Mouse (Mus musculus) lung, postnatal 14 days (tissue): ENCODE measurements around the gene Rgs6.

Experiments
- DNase-seq: peaks from one replicate; pipeline ENCODE4 v3.0.0; 2021

Rgs6 gene

DNA sequence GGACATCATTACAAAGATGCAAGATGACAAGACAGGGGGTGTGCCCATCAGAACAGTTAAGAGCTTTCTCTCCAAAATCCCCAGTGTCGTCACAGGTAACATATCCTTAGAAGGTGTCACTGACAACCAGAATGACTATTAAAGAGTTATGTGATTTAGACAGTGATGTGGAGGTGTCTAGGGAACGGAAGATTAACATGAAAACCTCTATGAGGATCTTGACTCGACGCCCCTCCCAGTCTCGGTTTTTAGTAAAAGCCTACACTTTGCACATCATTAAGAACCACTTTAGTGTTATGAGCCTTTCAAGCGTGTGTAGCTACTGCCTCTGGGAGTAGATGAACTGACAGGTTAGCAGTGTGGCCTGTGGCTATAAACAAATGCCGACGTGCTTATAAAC is 397.2 kb downstream of the Rgs6 start:
- DNase-seq = no peak

DNA sequence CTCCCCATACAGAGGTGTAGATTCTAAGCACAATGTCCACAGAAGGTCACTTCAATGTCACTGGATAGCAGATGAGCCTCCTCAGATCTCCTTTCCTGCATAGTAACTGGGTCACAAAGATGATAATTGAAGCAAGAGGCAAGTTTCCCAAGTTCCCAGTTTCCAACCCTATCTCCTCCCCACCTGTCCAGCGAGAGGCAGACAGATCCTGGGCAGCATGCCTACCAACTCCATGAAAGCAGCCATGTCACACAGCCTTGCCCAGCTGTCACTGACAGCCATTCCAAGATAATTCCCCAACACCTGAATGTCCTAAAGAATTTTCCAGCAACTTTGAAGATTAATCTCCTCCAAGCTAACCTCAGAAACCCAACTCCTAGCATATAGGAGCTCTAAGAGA is 399.6 kb downstream of the Rgs6 start:
- DNase-seq = no peak

DNA sequence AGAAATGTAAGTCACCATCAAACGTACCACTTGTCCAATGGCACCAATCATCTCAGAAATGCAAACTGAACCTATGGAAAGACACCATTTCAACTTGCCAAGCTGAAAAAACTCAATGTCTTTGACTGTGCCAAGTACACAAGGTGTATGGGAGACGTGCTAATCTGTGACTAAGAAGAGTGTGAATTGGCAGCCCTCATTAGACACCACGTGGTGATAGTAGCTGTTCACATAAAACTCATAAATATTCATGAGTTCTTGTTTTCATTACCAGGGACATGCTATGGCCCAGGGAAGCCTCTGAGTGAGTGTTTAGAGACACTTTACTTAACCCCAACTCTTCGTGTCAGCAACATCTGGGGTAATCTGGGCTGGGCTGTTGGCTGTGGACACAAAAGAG is 405.8 kb downstream of the Rgs6 start:
- no peak for DNase-seq

DNA sequence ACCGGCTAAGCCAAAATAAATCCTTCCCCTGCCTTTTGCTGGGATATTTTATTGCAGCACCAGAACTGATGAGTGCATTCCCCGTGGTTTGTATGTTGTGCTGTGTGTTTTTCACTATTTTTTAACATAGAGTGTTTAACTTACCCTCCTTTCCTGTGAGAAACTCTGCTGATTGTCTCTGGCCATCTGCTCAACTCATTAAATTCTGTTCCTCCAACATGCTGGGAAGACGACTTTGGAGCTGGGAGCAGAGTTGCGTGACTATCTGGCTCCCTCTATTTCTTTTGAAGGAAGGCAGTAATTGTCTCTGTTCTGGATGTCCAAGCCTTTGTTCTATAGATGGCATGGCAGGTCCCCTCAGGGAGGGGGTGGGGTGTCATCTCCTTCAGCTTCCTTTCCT is 408.7 kb downstream of the Rgs6 start:
- DNase-seq = no peak

DNA sequence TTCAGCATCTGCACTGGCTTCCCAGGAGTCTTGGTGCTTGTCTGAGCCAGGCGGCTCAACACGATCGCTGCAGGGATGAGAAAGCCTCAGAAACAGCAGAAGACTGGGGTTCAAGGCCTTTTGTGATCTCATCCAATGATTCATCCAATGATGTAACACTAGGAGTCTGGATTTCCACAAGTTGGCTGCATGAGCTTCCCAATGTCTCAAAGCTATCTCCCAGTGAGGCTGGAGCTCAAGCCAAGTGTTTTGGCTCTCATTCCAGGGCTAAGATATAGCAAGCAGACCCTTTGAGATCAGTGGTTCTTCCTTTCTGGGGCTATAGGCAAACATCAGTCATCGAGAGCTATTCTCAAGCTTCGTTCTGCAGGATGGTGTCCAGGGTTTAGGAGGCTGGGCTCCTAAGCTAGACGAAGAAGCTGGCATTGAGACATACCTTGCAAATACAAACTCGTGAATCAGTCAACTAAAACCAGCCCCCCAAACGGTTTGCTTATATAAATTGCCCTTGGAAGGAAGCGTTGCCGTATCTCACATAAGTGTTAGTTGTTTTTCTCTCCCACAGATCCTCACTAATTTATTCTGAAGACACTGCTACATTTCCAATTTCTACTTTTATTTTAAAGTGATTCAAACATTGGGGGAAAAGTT is 410.7 kb downstream of the Rgs6 start:
- no peak for DNase-seq

DNA sequence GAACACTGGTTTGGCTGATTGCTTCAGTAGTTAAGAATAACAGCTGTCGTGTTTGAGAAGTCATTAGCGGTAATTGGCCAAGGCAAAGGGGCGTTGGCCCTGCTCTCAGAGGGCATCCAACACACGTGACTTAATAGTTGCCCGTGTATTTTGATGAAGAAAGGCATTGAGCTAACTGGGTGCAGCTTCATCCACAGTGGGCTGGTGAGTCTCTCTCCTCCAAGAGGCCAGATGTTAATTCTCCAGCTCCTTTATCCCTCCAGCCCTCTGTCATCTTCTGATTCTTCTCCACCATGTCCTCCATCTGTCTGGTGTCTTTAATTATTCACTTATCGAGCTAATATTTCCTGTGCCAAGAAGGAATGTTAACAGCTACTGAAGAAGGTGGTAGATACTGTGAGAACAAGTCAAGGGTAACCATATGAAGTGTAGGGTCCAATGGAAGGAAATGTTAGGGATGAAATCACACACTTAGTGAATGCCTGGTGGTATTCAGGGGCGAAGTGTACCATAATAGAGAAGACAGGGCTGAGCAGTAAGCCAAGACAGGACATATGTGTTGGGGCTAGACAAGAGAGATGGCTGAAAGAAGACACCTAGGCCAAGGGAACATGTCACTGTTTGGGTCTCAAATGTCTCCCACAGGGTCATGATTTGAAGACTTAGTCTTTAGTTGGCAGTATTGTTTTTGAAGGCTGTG is 411.4 kb downstream of the Rgs6 start:
- DNase-seq = no peak

DNA sequence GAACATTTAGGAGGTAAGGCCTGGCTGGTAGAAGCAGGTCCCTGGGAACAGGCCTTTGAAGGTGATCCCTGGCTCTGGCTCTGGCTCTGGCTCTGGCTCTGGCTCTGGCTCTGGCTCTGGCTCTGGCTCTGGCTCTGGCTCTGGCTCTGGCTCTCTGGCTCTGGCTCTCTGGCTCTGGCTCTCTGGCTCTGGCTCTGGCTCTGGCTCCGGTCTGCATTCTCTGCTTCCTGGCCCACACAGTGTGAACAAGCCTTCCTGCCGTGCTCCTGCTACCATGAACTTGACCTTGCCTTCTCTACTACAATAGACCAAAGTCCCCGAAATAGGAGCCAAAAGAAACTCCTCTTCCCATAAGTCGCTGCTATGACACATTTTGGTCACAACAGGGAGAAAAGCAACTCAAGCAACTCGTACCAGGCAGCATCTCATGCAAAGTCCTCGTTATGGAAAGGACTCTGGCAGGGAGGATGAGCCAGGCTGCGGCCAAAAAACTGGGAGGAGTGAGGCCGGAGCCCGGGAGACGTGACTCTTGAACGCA is 412.0 kb downstream of the Rgs6 start:
- DNase-seq = peak; percentile 6

DNA sequence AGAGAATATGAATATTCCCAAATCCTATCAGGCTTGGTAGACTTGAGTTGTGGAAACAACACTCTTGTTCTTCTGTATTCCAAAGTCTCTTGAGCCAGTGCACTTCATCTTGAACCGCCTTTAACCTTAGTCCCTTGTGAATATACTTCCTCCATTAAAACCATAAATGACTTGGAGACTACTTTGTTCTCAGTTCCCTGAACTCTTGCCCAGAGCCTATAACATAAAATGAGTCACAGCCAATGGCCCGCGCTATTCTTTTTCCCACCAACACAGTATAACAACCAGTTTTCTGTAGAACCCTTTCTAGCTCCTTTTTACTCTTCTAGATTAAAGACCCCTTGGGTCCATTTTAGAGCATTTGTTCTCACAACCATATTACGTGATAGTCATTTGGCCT is 412.9 kb downstream of the Rgs6 start:
- no peak for DNase-seq

DNA sequence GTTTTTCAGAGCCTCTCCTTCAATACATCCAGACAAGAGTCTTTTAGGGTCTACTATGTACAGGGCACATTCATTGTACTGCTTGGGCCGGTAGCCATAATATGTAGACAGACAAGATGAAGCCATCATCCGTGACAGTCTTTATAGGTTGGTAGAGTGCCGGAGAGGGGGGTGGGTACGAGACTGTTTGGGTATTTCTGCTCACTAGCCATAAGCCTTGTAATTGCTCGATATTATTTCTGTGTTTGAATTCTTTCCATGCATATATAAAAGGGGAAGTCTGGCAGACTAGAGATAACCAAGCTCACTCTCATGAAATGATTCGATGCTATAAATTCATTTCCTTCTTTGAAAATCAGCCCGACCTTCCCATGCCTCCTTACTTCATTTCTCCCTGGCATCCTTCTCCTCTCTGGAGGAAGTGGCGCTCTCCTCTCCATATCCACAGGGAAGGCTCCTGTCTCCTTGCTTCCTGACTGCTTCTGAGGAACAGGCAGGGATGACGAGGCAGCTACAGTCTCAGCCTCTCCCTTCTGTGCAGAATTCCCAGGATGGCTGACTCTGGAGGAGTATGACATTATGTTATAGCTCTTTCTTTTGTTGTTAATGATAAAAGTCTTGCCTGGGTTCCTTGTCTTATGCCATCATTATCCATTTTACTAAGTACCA is 416.1 kb downstream of the Rgs6 start:
- no peak for DNase-seq

DNA sequence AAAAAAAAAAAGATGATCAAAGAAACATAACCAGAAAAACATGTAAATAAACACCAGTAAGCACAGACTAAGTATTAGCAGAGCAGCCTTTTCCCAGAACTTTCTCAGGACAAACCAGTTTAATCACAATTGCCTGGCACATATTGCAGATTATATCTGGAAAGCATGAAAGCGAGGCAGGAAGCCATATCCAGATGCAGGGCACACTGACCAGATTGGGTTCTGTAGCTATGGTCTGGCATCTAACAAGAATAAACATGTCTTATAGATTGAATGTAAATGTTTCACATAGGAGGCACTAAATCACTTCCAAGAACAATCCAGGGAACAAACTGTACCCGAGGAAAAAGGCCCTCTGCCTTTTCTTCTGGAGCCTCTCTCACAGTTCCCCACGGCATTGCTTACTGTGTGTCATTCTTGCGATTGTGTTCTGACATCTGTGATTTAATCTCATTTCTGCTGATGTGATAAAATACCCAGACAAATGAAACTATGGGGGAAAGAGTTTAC is 423.0 kb downstream of the Rgs6 start:
- DNase-seq = no peak

DNA sequence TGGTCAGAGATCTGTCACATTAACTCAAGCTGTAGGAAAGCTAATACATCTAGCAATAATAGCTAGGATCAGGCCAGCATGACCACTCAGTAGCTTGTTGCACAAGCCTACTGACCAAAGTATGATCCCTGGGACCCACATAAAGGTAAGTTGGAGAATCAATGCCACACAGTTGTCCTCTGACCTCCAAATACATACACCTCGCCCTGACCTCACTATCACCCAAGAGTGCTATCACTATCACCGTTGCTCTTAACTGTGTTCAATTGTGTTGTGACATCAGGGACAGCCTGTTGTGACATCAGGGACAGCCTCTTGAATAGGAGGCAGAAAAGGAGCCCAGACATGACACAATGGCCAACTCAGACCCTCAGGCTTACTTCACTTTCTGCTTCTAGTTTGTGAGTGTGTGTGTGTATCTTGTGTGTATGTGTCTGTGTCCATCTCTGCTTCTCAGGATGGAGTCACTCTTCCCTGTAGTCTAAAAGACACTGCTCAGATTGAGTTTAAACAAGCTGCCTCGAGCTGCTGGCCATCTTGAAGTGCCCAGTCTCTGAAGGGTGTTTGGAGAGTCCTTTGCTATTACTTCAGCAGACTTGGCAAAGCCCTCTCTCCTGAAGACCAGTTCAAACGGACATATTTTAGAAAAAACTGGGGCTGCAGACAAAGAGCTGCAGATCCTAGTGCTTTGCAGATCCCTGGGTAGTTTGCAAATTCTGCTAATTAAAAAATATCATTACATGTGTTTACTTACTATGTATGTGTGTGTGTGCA is 426.0 kb downstream of the Rgs6 start:
- peak; percentile 11 for DNase-seq

DNA sequence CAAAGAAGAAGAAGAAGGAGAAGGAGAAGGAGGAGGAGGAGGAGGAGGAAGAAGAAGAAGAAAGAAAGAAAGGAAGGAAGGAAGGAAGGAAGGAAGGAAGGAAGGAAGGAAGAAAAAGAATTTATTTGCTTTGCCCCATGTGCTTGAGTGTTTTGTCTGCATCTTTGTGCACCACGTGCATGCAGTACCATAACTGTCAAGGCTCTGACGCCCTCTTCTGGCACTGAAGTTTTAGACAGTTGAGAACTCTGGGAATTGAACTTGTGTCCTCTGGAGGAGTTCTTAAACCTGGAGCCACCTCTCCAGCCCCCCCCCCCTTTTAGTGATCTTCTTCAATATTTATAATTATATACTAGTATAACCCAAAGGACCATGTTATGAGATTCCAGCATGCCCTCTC is 426.8 kb downstream of the Rgs6 start:
- DNase-seq = no peak

DNA sequence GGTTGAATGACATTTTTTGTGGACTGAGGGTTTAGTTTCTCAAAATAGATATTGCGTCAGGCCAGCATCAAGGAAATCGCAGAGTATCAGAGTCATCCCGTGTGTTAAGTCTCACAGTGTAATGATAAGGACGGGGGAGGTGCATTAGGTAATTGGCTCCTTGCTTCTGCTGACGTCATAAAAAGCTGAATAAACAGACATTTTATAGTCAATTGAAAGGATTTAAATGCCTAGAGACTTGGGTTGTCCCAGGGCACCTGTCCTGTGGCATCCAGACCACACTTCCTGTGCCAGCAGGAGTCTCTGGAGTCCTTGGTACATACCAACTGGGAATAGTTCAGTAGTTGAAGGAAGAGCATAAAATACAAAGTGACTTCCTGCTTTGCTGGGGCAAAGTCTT is 427.3 kb downstream of the Rgs6 start:
- no peak for DNase-seq

DNA sequence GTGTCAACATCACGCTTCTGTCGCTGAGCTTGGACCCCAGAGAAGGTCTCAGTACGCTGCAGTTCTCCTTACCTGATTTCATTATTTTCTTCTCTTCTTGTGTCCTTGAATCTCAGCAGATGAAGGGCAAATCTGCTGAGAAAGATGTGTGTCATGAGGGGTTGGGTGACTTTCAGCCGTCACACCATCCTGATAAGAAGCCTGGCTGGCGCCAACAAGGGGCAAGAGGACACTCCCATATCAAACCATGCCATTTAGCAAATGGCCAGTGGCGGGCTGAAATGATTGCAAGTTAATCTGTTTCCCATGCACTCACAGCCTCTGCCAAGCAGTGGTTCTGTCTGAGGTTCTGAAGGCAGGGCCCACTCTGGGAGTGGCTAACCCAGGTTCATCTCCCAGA is 428.4 kb downstream of the Rgs6 start:
- no peak for DNase-seq

DNA sequence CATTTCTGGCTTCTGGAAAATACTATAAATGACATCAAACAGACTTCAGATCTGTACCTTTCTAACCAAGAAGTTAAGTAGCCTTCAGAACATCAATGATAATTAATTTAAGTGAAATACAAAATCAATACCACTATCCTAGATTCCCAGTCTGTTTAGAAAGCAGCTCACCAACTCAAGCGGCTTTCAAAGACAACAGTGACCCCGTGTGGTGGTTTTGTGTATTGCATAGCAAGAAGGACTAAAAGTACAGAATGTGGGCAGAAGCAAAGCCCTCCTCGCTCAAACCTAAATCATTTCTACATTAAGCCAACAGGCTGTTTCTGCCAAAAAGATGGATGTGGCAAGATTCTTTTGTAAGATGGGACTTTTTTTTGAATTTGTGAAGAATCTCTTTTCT is 429.9 kb downstream of the Rgs6 start:
- DNase-seq = peak; percentile 88

DNA sequence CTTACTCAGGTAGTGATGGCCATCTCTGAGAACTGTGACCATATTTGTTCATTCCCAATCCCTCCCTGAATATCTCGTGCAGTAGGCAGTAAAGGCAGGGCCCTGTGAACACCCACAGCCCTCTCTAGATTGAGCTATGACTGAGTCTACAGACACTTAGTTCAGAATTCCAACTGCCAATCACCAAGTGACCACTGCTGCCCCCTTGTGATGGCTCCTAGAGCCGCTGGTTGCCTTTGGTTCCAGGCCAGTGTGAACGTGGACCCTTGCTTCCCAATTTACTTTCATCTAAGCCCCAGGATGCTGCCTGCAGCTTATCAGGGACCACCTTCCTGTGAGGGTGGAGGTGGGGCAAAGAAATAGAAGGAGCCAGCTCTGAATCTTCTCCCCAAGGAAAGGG is 438.9 kb downstream of the Rgs6 start:
- no peak for DNase-seq

DNA sequence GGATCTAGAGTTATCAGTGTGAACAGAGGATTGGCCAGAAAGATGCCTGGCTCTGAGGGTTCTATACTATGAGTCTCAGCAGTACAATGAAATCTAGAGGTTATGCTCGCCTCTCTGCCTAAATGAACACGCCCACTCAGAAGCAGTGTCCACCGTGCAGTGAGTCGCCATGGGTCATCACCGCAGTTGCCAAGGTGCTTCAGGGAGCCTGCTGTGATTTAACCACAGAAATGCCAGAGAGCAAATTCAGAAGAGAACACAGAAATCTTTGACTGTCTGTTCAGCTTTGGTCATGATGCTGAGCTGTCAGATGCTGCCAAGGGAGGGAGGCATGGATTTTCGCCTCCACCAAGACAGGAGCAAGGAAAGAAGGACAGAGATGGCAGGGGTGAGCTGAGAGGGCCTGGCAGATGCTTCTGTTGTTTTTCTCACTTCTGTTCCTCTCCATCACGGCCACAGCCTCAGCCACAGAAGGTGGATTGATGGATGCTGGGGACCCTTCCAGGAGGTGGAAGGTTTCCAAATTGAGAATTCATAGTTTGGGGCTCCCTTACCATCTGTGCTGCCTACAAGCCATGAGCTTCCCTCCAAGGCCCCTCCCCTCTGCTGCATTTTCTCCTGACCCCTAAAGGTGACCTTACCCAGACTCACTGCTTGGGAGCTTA is 445.2 kb downstream of the Rgs6 start:
- no peak for DNase-seq

DNA sequence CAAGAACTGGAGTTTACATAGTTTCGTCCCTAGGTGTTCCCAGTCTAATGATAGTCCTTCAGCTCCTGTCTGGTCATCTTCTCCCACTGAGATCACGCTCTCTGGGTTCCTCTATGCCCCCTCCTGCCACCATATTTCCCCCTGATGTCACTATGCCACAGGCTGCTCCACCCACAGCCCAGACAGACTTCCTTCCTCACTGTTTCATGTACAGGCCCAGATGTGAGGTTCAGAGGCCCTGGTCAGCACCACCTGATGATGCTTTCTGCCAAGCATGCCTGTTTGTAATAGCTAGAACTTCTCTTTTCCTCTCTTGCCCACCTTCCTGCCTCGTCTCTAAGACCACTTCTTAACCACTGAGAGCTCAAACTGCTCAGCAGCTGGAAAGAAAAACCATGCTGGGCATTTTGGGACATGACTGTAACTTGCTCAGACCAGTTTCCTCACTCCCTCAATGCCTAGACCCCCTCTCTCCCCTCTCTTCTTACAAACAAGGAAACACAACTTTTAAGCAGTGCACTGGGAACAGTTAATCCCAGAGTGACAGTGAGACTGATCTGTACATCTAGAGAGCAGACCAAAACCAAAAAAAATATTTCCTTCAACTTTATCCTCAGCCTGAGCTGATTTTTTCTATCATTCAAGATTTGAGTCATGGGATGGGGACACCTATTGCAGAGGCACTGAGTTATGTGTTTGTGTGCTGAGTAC is 446.9 kb downstream of the Rgs6 start:
- no peak for DNase-seq

DNA sequence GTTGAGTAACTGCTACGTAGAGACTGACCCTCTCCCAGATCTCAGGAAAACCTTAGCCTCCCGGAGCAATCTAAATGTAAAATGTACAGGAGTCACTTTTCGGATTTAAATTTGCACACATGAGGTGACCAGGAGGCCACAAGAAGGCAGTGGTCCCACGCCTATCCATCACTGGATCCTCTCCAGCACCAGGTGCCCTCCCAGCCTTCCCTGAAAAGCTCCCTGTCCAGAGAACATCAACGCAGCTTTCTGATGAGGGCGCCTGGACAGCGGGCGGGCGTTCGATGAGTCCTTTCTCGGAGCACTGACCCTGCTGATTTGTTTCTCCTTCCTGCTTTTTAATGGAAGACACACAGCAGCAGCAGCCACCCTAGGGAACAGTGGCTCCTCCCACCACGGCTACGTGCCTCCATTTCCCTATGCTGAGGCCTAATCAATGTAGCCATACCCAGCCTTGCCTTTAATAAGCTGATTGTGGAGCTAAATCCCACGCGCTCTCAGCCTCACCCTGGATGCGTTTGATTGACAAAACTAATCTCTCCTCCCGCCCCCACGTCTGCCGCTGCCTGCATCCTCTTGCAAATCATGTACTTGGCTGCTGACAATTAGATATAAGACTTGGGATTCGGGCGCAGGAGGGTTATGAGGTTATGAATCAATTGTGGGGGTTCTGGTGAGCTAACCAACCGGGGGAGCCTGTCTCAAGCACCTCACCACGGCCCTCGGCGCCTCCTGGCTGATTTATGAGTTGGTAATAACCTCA is 449.9 kb downstream of the Rgs6 start:
- no peak for DNase-seq

DNA sequence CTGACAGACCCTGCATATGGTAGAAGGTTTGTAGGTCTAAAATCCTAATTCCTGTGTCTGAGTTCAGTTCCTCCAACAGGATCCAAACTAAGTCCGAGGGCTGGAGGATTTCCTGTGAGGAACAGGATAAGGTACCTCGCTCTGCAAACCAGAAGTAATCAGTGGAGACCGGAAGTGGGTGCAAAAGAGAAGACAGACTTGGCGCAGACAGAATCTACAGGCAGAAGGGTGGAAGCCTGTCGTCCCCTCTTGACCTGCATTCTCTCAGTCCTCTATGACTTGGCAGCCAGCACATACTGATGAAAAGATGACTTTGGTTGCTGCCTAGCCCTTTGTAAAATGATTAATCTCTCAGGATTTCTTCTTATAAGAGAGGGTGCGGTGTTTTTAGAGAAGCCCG is 450.7 kb downstream of the Rgs6 start:
- no peak for DNase-seq

DNA sequence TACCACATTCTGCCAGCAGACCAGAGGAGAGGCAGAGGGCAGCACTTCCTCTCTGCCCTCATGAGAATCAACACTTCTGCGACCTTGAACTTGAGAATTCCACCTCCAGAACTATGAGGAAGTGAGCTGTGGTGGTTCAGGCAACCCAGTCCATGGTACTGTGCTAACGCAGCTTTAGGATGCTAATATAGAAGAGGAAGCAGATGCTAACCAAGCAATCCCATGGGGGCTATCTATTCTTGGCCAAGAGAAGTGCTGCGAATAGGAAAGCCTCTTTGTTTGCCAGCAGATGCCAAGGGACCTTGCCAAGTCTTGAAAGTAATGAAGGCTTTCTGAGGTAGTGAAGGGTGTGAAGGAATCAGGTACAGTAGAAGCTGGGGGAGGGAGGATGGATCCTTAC is 451.8 kb downstream of the Rgs6 start:
- DNase-seq = no peak
